Mouse (Mus musculus): Measurements from ENCODE around the gene Slc5a7.

The Slc5a7 gene

GRCm38 (mm10) chr17:54298934-54299333, at the start of gene Slc5a7:
Slc5a7 (minus strand) TSS chr17:54299034.
- no peak for DNase-seq (ENCODE audit: low spot score in 2 of 2)

GRCm38 (mm10) chr17:54347672-54348071, 48.8 kb upstream of the Slc5a7 start:
- no peak for DNase-seq (ENCODE audit: low spot score in 2 of 2)

GRCm38 (mm10) chr17:54343395-54343794, 44.6 kb upstream of the Slc5a7 start:
- DNase-seq (ENCODE audit: low spot score in 2 of 2) = no peak

GRCm38 (mm10) chr17:54298232-54298924, 456 bp downstream of the Slc5a7 start:
- no peak for DNase-seq (ENCODE audit: low spot score in 2 of 2)

GRCm38 (mm10) chr17:54250783-54251182, 48.1 kb downstream of the Slc5a7 start:
- no peak for DNase-seq (ENCODE audit: low spot score in 2 of 2)

DNA sequence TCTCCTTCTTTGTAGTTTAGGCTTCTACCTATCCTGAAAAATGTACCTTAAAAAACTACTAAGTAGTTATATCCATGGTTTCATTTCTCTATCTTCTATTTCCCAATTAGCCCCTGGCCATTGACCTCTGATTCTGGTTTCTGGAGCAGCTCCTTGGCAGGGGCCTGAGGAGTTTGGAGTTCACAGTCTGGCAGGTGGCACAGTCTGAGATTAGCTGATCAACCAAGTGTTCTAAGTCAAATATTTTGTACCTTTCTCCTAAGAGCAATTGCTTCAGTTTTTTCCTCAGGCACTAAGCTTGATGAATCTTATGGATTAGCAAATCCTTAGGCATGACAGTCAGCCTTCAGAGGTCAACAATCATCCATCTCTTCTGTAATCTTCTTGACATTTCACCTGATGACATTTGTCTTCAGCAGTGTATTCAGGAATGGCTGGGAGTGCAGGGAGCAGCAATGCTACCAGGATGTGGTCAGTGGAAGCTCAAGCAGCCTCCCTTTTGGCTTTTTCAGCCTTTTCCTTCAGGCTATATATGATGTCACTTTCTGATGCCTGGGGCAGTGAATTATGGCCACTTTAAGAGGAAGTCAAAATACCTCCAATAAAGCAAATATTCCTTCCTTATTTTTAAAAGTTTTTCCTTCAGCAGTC, 55.1 kb downstream of the Slc5a7 start:
- no peak for DNase-seq (ENCODE audit: low spot score in 2 of 2)

DNA sequence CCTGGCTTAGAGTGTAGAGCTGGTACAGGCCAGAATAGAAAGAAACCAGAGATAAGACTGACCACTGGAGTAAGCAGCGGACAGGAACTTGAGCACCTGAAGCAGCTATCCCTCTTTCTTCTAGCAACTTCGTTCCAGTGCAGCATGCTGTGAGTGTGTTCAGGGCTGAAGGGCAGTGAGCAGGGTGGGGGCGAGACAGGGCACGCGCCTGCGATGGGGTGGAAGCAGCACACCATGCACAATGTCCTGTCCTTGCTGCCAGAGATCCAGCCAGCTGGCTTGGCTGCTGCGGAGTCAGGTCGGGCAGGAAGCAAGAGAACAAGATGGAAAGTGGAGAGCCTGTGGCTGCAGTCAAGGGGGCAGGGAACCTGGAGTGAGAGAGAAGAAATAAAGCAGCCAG, 59.4 kb downstream of the Slc5a7 start:
- DNase-seq (ENCODE audit: low spot score in 2 of 2) = no peak
